Mouse (Mus musculus) frontal cortex, postnatal 14 days (tissue): ENCODE data around the gene Apbb2.

Experiments
- DNase-seq, 2 experiments: peaks; one replicate each; pipeline ENCODE4 v3.0.0; 2022; ENCODE audit warnings: low spot score in 2 of 2

Apbb2 gene

DNA sequence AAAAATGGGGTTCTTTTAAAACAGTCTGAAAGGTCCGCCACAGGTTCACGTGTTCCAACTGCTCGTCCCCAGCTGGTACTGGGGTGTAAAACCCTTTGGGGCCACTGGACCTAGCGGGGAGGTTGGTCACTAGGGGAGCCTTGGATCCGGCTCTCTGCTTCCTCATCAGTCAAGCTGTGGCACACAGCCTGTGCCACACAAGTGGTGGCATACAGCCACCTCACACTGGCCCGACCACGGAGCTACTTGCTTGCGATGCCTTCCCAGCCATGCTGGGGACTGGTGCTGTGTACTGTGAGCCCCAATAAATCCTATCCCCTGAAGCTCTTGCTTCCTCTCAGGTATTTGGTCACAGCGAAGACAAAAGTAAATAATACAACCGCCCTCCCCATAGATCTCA is 142.3 kb downstream of the Apbb2 start:
- DNase-seq: no peak

DNA sequence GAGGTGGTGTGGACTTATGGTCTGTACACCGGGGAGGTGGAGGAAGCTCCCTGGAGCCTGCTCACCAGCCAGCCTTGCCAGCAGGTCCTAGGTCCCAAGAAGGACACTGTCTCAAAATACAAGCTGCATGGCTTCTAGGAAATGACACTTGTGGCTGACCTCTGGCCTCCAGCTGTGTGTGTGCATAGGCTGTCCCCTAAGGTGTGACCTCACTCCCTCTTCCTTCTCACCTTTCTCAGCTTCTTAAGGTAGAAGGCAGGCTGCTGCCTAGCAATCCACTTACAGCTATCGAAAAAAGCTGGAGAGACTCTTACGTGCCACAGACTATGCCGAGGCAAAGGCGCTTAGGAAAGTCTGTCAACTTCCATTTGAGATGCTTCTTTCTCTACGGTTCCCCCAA is 142.8 kb downstream of the Apbb2 start:
- no peak for DNase-seq

DNA sequence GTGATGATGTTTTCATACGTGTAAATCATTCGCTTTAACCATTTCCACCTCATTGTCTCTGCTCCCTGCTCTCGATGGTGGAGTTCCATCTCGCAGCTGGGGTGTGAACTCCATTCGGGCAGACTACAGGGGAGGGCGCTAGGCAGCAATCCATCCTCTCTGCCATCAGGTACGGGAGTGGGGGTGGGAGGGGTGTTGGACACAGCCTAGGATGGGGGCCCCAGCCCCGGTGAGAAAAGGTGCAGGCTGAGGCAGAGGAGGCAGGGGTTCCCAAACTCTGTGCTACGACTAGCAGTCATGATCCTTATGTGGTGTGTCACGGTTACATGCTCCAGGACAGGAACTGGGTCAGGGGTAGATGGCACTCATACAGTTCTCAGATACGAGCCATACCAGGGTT is 144.4 kb downstream of the Apbb2 start:
- DNase-seq: no peak

DNA sequence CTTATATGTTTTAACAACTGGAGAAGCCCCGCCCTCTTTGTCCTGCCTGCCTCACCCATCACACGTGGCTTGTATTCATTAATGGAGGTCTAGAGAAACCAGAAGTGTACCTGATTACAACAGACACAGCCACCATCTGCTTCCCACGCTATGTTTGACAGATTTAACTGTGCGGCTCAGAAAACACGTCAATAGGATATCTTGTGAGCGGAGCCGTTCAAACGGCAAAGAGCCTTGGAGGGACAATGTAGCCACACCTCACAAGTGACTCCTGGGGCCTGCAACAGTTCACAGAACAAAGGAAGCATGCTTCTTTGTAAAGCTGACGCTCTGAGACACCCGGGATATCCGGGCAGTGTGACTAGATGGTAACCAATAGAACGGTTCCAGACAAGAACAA is 145.0 kb downstream of the Apbb2 start:
- no peak for DNase-seq

DNA sequence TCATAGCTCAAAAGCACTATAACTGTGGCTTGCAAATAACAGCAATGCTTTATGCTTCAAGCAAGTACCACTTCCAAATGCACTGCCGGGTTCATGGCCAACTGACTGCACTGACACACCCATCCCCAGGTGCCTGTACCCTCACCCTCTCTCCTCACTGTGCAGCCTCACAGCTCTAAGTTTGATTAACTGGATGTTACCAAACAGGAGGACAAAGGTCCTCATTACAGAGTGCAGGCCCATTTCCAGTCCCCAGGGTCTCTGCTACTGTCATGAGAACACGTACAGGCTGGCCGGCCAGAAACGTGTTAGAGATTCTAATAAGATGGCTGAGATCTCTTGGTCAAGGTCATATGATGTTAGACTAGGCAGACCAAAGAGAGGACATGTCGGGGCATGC is 147.7 kb downstream of the Apbb2 start:
- no peak for DNase-seq

DNA sequence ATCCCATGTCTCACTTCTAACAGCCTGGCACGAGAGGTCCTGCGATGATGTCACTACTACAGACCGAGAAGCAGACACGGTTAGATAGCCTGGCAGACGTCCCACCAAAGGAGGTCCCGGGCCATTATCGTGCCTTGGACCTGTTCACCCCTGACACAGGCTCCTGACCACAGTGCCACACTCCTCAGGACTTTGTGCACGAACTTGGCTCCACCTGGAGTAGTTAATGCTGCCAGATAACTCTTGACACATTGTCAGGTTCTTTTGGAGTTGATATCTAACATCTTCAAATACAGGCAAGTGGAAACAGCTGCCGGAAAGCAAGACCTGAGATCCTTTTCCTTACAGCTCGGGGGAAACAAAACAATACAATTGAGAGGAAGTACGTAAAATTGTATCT is 148.9 kb downstream of the Apbb2 start:
- no peak for DNase-seq

DNA sequence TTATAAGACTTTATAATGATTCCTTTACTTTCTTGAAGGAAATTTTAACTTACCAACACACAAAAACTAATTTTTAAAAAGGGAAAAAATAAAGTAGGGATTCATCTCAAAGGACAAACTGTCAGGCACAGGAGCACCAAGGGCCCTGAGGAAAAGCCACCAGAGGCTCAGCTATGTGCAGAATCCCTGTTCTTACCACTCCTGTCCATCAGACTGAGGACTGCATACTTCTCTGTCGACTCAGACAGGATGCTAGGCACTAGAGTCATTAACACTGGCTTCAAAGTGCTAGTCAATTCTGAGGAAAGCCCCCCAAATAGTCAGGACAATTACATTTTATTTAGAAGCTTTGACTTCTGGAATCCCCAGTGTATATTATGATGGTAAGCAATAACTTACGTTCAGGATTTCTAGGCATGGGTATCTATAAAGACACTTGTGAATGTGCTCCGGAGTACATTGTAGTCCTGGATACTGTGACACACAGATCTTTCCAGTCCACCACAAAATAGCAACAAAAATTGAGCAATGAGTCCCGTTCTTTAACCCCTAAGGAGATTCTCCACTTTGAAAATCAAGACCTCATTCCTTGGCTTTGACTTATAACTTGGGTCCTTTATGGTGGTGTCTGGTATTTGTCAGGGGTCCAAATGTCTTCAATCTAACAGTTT is 150.1 kb downstream of the Apbb2 start:
- no peak for DNase-seq

DNA sequence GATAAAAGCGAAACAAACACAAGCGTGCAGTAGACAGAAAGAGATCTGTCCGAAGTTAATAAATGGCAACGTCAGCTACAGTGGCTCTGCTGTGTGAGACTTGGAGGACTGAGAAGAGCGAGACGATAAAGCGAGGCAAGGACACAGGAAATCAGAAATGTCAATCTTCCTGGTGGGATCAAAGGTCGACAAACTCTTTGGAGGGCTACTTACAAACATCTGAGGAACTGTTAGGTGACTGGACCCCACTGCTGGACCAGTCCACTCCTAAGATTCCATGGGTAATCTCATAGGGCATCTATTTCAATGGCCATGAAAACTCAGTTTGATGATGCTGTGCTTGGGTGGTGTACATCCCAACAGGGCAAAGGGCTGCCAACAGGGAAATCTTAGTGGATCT is 155.9 kb downstream of the Apbb2 start:
- no peak for DNase-seq

DNA sequence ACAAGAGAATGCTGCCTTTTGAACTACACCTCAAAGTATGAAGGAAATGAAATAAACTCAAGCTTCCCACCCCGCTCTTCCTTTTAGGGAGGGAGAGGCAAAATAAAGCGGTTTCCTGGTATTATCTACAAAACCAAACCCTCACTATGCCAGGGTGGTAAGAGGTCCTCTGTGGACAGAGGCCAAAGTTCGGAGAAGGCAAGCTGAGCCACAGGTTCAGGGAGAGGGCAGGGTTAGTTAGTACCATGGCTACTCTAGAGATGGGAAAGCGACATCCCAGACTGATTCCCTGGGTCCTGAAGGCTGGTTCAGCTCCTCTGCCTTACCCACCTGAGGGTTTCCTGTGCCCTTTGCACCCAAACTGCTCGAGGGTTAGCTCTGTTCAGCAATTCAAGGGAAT is 159.7 kb downstream of the Apbb2 start:
- DNase-seq: no peak

DNA sequence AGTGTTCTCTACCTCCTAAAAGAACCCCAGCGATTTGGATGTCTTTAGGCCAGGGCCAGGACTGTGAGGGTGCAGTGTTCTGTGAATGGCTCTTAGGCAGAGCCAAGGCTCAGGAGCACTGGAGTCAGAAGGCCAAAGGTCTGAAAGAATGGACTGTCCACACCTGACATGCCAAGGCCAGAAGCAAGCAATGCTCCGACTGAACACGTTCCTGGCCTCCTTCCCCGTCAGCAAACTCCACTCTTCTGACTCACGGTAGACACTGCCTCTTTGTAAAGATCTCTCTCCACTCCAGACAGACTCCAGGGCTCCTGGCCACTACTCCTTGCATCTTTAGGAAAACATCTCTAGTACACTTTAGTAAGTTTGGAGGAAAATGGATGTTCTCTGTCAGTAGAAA is 163.3 kb downstream of the Apbb2 start:
- no peak for DNase-seq

DNA sequence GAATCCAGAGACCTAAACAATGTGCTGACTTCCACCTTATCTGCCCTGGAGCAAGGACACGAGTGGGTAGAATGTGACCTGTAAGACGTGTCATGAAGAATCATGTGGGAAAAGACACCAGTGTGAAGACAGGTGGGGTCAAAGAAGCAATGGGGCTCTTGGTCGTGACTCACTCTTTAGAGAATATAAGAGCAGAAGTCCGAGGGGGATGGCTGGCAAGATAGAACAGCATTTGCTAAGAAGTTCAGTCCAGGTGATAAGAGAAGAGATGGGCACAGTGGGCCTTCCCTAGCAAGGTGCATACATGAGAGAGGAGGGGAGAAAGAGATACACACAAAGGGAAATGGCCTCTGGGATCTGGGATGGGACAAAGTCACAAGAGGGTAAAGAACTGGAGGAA is 163.8 kb downstream of the Apbb2 start:
- DNase-seq: no peak

DNA sequence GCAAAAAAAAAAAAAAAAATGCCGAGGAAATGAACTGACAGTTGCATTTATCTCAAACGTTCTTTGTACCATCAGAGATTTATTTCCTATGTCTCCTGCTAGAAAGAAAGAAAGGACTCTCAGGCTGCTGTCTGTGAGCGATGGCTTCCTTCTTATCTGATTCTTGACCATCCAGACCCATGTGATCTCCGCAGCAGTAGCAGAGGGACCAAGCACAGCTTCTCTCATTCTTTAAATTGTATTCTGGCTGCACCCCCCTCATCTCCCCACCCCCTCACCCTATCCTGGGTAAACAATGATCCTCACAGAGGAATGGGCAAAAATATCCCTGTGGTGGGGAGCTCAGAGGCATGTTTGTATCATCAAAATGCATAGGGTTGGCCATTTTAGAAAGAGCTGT is 165.5 kb downstream of the Apbb2 start:
- no peak for DNase-seq

DNA sequence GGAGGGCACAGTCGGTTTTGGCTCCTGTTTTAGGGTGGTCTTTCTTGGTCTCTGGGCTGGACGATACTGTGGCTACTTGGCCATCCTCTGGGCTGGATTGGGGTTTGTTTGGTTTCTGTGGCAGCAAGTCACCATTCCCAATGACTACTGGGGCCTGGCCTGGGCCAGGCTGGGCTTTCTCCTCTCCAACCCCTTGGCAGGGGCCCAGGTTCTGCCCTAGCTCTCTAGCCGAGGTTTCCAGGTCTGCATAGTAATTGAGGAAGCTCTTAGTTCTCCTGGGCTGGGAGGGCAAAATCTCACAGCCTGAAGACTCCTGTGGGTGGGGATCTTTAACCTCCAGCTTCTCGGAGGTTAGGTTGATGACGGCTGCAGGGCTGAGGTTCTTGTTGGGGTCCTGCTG is 167.0 kb downstream of the Apbb2 start:
- no peak for DNase-seq

DNA sequence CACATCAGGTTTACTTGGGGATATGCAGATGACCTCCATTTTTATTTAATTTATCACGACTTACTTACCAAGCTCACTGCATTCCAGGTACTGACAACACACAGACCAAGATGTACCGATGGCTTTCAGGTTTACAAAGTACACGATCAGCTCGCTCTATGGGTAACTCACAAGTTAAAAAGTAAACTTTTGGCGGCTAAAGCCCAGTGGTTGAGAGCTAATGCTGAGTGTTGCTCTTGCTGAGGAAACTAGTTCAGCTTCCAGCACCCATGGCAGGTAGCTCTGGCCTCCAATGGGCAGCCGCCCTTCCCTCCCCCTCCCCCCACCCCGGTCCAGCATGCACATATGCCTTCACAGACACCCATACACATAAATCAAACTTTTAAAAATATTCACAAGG is 173.1 kb downstream of the Apbb2 start:
- DNase-seq: no peak

DNA sequence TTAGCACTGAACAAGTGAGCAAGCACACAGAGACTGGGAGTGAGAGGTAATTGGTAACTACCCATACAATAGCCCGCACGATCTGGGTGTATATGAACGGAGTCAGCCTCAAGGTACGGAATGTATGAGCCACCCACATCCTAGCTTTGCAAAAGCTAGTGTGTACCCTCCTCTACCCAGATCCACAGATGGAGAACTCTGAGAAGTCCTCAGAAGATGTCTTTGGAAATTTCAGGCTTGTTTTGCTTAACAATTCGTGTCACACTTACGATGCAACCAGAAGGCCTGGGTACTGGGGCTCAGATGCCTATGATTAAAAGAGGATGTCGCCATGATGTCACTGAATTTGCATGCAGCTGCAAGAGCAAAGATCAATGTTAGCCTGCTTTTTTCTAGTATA is 176.3 kb downstream of the Apbb2 start:
- DNase-seq: no peak

DNA sequence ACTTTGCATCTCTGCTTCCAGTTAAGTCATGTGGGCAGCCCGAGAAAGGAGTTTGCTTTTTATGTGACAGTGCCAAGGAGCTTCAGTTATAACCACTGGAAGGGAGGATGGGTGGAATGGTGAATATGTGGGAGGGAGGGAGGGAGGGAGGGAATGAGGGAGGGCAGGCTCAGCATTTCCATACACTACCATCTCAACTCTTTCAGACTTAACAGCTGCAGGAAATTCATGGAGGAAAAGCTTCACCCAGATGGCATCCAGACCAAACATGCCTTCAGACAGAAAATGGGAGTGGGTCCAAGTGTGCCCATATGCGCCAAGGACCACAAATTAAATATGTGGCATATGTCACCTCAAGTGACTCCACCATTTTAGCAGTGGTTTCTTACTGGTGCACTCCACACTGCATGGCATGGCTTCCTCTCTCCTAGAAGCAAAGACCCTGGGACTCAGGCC is 181.8 kb downstream of the Apbb2 start:
- no peak for DNase-seq

DNA sequence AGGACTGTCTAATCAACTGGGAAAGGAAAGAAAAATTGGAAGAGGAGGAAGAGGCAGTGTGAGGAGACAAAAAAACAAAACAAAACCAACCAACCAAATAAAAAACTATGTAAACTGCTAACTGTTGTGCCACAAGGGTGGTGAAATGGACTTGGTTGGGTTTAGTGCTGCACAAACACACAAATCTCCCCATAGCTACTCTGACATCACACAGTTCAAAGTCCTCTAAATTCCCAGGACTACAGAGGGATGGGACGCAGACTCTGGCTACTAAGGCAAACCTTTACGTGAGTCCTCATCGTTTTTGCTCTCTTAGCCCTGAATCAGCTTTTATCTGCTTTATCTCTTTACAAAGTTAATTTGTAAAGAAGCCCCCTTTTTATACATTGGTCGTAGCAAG is 183.4 kb downstream of the Apbb2 start:
- DNase-seq: no peak

DNA sequence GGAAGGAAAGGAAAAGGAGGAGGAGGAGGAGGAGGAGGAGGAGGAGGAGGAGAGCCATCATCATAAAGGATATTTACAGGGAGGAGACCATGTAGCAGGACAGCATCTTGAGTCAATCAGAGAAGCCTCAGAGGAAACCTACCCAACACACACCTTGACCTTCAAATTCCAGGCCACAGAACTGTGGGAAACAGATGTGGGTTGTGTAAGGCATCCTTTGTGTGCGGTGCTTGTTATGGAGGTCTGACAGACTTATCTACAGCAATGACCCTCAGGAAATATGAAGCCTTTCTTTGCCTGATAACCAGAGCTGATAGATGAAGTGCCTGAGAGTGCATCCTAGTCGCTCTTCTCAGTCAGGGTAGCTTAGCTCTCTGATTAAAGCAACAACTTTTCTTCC is 189.5 kb downstream of the Apbb2 start:
- no peak for DNase-seq

DNA sequence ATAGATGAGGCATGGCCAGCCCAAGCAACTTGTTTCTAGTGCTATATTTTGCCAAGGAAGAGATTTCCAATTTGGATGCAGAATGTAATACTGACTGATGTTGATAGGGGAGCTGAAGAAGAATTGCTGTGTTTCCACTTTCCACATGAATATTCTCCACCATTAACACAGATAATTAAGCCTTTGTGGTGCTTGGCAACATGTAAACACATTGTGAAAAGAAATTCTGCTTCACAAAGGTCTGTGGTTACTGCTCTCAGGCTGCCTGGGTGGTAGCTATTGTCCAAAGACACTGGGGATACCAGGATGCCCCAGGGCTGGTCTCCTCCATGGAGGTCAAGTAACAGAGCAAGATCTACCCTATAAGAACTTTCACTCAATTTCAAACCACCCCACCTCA is 190.5 kb downstream of the Apbb2 start:
- DNase-seq: no peak

DNA sequence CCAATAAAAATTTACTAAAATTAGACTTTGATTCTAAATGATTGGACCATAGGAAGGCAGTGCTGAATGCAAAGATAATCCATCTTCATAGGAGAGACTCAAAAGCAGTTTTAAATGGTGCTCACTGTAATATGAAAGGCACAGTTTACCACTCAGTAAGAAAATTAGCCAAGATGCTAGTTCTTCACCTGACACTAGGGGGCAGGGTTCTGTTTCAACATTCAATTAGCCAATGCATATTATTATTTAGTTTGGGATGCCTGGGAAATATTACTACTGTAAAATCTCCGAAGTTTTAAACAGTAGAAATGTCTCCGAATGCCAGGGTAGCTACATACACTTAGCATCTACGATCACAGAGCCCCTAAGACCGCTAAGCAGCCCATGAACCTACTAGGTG is 194.7 kb downstream of the Apbb2 start:
- no peak for DNase-seq

DNA sequence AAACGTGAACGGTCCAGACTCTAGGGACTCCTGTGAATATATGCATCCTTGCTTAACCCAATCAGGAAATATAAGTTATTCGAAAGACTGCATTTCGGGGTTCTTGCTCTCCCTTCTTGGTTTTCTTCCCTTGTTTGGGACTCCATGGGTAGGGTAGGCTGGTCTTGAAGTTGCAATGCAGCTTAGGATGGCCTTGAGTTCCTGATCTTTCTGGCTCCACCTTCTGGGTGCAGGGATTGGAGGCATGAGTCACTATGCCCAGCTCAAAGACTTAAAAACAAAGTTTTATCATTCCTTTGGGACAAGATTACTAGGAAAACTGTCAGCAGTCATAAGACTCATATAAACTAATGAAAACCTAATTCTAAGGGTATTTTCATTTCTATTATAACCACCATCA is 195.1 kb downstream of the Apbb2 start:
- DNase-seq: no peak

DNA sequence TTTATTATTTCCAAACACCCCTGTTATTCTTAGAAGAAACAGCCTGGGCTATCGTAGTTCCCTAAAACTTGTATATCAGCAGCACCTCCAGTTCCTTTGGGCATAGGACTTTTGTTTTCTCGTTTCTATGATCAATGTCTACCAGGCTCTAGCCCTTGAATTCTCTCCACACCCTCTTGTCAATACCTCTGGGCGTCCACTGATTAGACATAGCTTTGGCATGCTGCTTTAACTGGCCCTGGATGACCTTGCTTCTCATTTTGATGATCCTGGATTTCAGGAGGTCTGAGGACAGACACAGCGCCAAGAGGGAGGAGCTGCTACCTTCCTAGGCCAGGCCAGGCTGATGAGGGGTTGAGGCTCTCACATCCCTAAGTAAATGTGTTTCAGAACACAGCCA is 196.6 kb downstream of the Apbb2 start:
- no peak for DNase-seq

DNA sequence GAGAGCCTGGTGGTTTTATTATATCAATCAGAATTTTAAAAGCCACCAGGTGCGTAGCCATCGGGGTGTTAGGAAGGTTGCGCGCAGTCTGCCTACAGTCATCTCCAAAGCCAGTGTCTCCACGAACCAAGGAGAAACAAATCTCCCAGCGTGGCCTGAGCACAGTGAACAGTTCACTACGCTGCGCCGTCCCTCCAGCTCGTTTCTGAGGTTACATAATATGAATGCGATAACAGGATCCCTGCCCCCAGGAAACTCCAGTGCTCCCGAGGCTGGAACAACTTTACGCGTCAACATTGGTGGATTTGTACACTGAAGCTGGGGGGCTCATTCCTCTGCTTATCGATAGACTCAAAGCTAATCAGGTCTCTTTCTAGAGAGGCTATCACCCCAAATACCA is 197.4 kb downstream of the Apbb2 start:
- no peak for DNase-seq

DNA sequence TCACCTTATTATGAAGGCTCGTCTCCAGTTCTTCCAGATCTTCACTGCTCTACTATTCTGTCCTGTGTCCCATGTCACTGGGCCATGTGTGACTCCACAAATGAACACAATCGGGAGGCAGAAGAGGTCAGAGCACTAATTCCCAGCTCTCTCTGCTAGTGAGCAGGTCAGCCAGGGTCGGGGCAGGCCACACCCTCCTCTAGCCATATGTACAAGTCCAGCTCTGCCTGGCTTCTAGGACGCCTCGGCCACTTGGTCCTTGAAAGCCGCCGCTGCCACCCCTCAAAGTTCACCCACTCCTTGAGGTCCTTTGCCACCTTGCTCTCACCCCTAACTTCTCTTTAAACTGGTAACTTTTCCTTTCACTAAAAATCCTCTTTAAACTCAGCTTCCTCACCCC is 198.6 kb downstream of the Apbb2 start:
- no peak for DNase-seq

DNA sequence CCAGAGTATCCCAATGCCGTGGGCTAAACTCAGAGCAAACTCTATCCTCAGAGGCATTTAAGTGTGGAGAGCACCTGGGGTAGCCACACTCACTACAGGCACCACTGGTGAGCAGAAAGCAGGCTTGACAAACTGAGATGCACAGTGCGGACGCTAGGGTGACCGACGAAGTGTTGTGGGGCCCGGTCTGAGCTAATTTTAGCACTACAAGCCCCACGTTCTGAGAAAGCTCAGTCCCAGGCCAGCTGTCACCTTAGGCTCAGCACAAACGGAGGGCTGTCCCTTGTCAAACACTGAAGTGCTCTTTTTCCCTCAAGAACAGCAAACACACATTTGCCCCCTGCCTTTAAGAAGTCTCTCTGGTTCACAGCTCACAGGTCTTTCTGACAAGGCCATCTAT is 201.3 kb downstream of the Apbb2 start:
- no peak for DNase-seq
